Mouse (Mus musculus) hindbrain, embryonic 12.5 days (tissue): ENCODE measurements around the gene Rbfox2. TPM values are rescaled to one million over a fixed set of nuclear protein-coding genes. Genes with fewer than 3 reads are reported as not detected.

Experiments used
- ATAC-seq: fragments of 200-750 bp; cut with Nextera tagmentation; 2 replicates; pipeline ENCODE4 v1.8.0; 2017; ENCODE audit warnings: moderate TSS enrichment; ENCODE audit not compliant: low FRiP score
- H3K27ac ChIP-seq: fragments of 300-500 bp; sonication (generic); 2 replicates; pipeline ENCODE4 v1.5.1; 2016; ENCODE audit warnings: mild to moderate bottlenecking
- H3K27me3 ChIP-seq: fragments of 300-500 bp; sonication (generic); 2 replicates; pipeline ENCODE4 v1.6.1; 2016; ENCODE audit warnings: mild to moderate bottlenecking
- H3K36me3 ChIP-seq: fragments of 300-500 bp; sonication (generic); 2 replicates; pipeline ENCODE4 v1.6.1; 2016; ENCODE audit warnings: mild to moderate bottlenecking
- H3K4me1 ChIP-seq: fragments of 300-500 bp; sonication (generic); 2 replicates; pipeline ENCODE4 v1.6.1; 2016
- H3K4me2 ChIP-seq: fragments of 300-500 bp; sonication (generic); replicated peaks from 2 replicates; pipeline ENCODE4 v1.6.1; 2016; ENCODE audit warnings: mild to moderate bottlenecking
- H3K4me3 ChIP-seq: fragments of 300-500 bp; sonication (generic); 2 replicates; pipeline ENCODE4 v1.5.1; 2016; ENCODE audit warnings: mild to moderate bottlenecking
- H3K9ac ChIP-seq: fragments of 300-500 bp; sonication (generic); 2 replicates; pipeline ENCODE4 v1.6.1; 2016; ENCODE audit warnings: mild to moderate bottlenecking, moderate library complexity
- H3K9me3 ChIP-seq: fragments of 300-500 bp; sonication (generic); replicated peaks from 2 replicates; pipeline ENCODE4 v1.6.1; 2016; ENCODE audit warnings: mild to moderate bottlenecking
- WGBS: fragments of 180-500 bp; shearing (Covaris S2); methylation state at CpG from one replicate; pipeline ENCODE4 v1.1.7; 2016; 5-methylcytosine and 5-hydroxymethylcytosine counted together
- polyA plus RNA-seq: library from polyadenylated mRNA; unstranded; fragments of >200 nt; fragmentation: Nextera tagmentation; extraction: Ambion mirVana; gene quantifications from 2 replicates; pipeline ENCODE4 v1.2.1, GENCODE M21; 2016

Rbfox2 gene
- polyA plus RNA-seq, result 156 and 166 TPM in 2 replicates

- Histone ChIP-seq H3K9ac (peak within 1 kb of the TSS; percentile 97), H3K9me3 (no peaks in the 10 kb centered on the region), H3K27ac (peak within 1 kb of the TSS; percentile 99), H3K4me2 (peak within 1 kb of the TSS; percentile 69), H3K36me3 (no peaks in the 10 kb centered on the region), H3K27me3 (no peaks in the 10 kb centered on the region), H3K4me1 (peaks cover 28% of the 10 kb centered on the region), H3K4me3 (peak within 1 kb of the TSS; percentile 96)
- peak; percentile 95 for ATAC-seq
- WGBS, result under 1% methylated on average over 89 of the region's 90 CpGs
Observed at GRCm38 (mm10) chr15:77306547-77307261, at the start of gene Rbfox2. Rbfox2 (minus strand) TSS chr15:77307004.

- WGBS, result 7% methylated on average over 10 of the region's 11 CpGs
- Histone ChIP-seq H3K9ac (0 out of 2 replicates have a peak overlapping the region, but pooled peaks have one; percentile 3), H3K9me3 (no peaks in the 10 kb centered on the region), H3K4me1 (peaks cover 60% of the 10 kb centered on the region), H3K36me3 (no peaks in the 10 kb centered on the region), H3K27ac (peak overlapping the region; percentile 24), H3K27me3 (no peaks in the 10 kb centered on the region), H3K4me3 (no peak overlapping the region), H3K4me2 (peak overlapping the region; percentile 29)
- peak; percentile 38 for ATAC-seq
Observed at GRCm38 (mm10) chr15:77356248-77356810, 49.5 kb upstream of the Rbfox2 start.

- H3K9ac ChIP-seq, result no peak overlapping the region; the same call in 1 of the 2 replicates
- H3K27me3 ChIP-seq, result no peaks in the 10 kb centered on the region
- 57% methylated on average over 6 of the region's 6 CpGs for WGBS
- no peaks in the 10 kb centered on the region for H3K36me3 ChIP-seq
- H3K27ac ChIP-seq, result peak overlapping the region; percentile 77
- no peaks in the 10 kb centered on the region for H3K9me3 ChIP-seq
- H3K4me1 ChIP-seq, result peaks cover 60% of the 10 kb centered on the region
- H3K4me3 ChIP-seq, result no peak overlapping the region
- no peak for ATAC-seq
- H3K4me2 ChIP-seq, result no peak overlapping the region
Observed at GRCm38 (mm10) chr15:77354848-77355551, 48.2 kb upstream of the Rbfox2 start.

GRCm38 (mm10) chr15:77354496-77354847 is 47.7 kb upstream of the Rbfox2 start:
- Histone ChIP-seq H3K27ac (peak overlapping the region; percentile 77), H3K4me3 (no peak overlapping the region), H3K36me3 (no peaks in the 10 kb centered on the region), H3K9ac (no peak overlapping the region), H3K27me3 (no peaks in the 10 kb centered on the region), H3K4me1 (peaks cover 57% of the 10 kb centered on the region), H3K4me2 (no peak overlapping the region), H3K9me3 (no peaks in the 10 kb centered on the region)
- 37% methylated on average over 4 of the region's 4 CpGs for WGBS
- ATAC-seq, result no peak

GRCm38 (mm10) chr15:77353764-77354163 is 47.0 kb upstream of the Rbfox2 start:
- H3K27me3 ChIP-seq, result no peaks in the 10 kb centered on the region
- H3K4me2 ChIP-seq, result no peak overlapping the region
- no peaks in the 10 kb centered on the region for H3K36me3 ChIP-seq
- no peak overlapping the region; the same call in 1 of the 2 replicates for H3K9ac ChIP-seq
- no peak overlapping the region for H3K27ac ChIP-seq
- no peak for ATAC-seq
- WGBS, result 28% methylated on average over 4 of the region's 4 CpGs
- peaks cover 51% of the 10 kb centered on the region for H3K4me1 ChIP-seq
- no peaks in the 10 kb centered on the region for H3K9me3 ChIP-seq
- H3K4me3 ChIP-seq, result no peak overlapping the region

GRCm38 (mm10) chr15:77352863-77353262 is 46.1 kb upstream of the Rbfox2 start:
- Histone ChIP-seq H3K4me3 (no peak overlapping the region), H3K4me1 (peaks cover 45% of the 10 kb centered on the region), H3K4me2 (no peak overlapping the region), H3K9me3 (no peaks in the 10 kb centered on the region), H3K27me3 (no peaks in the 10 kb centered on the region), H3K9ac (no peak overlapping the region), H3K27ac (0 out of 2 replicates have a peak overlapping the region, but pooled peaks have one; percentile 35), H3K36me3 (no peaks in the 10 kb centered on the region)
- no peak for ATAC-seq
- WGBS, result 61% methylated on average over 7 of the region's 7 CpGs

GRCm38 (mm10) chr15:77350117-77350516 is 43.3 kb upstream of the Rbfox2 start:
- H3K4me2 ChIP-seq, result no peak overlapping the region
- no peak overlapping the region for H3K9ac ChIP-seq
- peaks cover 28% of the 10 kb centered on the region for H3K4me1 ChIP-seq
- 89% methylated on average over 7 of the region's 7 CpGs for WGBS
- H3K27me3 ChIP-seq, result no peaks in the 10 kb centered on the region
- H3K4me3 ChIP-seq, result no peak overlapping the region
- H3K9me3 ChIP-seq, result no peaks in the 10 kb centered on the region
- H3K27ac ChIP-seq, result no peak overlapping the region
- no peaks in the 10 kb centered on the region for H3K36me3 ChIP-seq
- ATAC-seq, result no peak

- Histone ChIP-seq H3K9me3 (no peaks in the 10 kb centered on the region), H3K9ac (no peak overlapping the region), H3K4me3 (no peak overlapping the region), H3K36me3 (no peaks in the 10 kb centered on the region), H3K27me3 (no peaks in the 10 kb centered on the region), H3K4me2 (no peak overlapping the region), H3K27ac (no peak overlapping the region), H3K4me1 (peaks cover 28% of the 10 kb centered on the region)
- no peak for ATAC-seq
- WGBS, result 71% methylated on average over 7 of the region's 7 CpGs
Observed at GRCm38 (mm10) chr15:77348146-77348545, 41.3 kb upstream of the Rbfox2 start.

GRCm38 (mm10) chr15:77344127-77345125 is 37.6 kb upstream of the Rbfox2 start:
- peak; percentile 43 for ATAC-seq
- H3K4me2 ChIP-seq, result peak overlapping the region; percentile 43; the same call in 1 of the 2 replicates
- no peak overlapping the region; the same call in 1 of the 2 replicates for H3K9ac ChIP-seq
- no peaks in the 10 kb centered on the region for H3K27me3 ChIP-seq
- no peaks in the 10 kb centered on the region for H3K36me3 ChIP-seq
- H3K9me3 ChIP-seq, result no peaks in the 10 kb centered on the region
- H3K4me3 ChIP-seq, result no peak overlapping the region
- WGBS, result 36% methylated on average over 17 of the region's 17 CpGs
- H3K27ac ChIP-seq, result peak overlapping the region; percentile 81
- H3K4me1 ChIP-seq, result peaks cover 29% of the 10 kb centered on the region

- no peaks in the 10 kb centered on the region for H3K36me3 ChIP-seq
- H3K27me3 ChIP-seq, result no peaks in the 10 kb centered on the region
- H3K4me3 ChIP-seq, result no peak overlapping the region
- H3K27ac ChIP-seq, result peak overlapping the region; percentile 81
- 0 out of 2 replicates have a peak overlapping the region, but pooled peaks have one; percentile 53 for H3K9ac ChIP-seq
- H3K9me3 ChIP-seq, result no peaks in the 10 kb centered on the region
- 6% methylated on average over 13 of the region's 13 CpGs for WGBS
- H3K4me1 ChIP-seq, result peaks cover 29% of the 10 kb centered on the region
- ATAC-seq, result peak; percentile 67
- peak overlapping the region; percentile 43 for H3K4me2 ChIP-seq
Observed at GRCm38 (mm10) chr15:77343527-77344091, 36.8 kb upstream of the Rbfox2 start.

- H3K4me2 ChIP-seq, result peak overlapping the region; percentile 43
- peak; percentile 16; the same call in 1 of the 2 replicates for ATAC-seq
- peak overlapping the region; percentile 81 for H3K27ac ChIP-seq
- H3K9ac ChIP-seq, result peak overlapping the region; percentile 53
- H3K27me3 ChIP-seq, result no peaks in the 10 kb centered on the region
- H3K4me3 ChIP-seq, result 0 out of 2 replicates have a peak overlapping the region, but pooled peaks have one; percentile 6
- H3K4me1 ChIP-seq, result peaks cover 34% of the 10 kb centered on the region
- no peaks in the 10 kb centered on the region for H3K9me3 ChIP-seq
- no peaks in the 10 kb centered on the region for H3K36me3 ChIP-seq
- WGBS, result 26% methylated on average over 18 of the region's 18 CpGs
Observed at GRCm38 (mm10) chr15:77342962-77343526, 36.2 kb upstream of the Rbfox2 start.
